Comparison of ENCODE assay signal across 24 mouse cellular contexts in genomic region chr2:137827814-137828374, GRCm38 (mm10).
DNase-seq lines count a peak whose midpoint lies in the region; ATAC-seq lines count a peak whose summit lies in the region.
"Had no signal": no experiment of that assay in that cellular context is flagged by ENCODE, and none has a peak within 500 bp of the region (broad histone marks: within the 10 kb centered on the region; RNA-seq: fewer than 3 reads in every experiment).

No protein-coding gene starts in this region.

- no peak overlapping the region for H3K4me2 ChIP-seq in embryonic facial prominence, embryonic 13.5 days
- H3K4me2 ChIP-seq in heart, embryonic 15.5 days = 0 out of 2 replicates have a peak overlapping the region, but pooled peaks have one; percentile 6
- H3K4me2 ChIP-seq: hindbrain, embryonic 14.5 days; limb, embryonic 12.5 days; liver, embryonic 11.5 days; stomach, embryonic 15.5 days had no signal

- intact Hi-C loops in heart, postnatal 36 days (cut with DNase I) = no loop called here

- H3K27me3 ChIP-seq in embryonic facial prominence, embryonic 13.5 days = no peaks in the 10 kb centered on the region
- H3K27me3 ChIP-seq in embryonic facial prominence, embryonic 10.5 days (replicated peaks; ENCODE audit: low read depth, poor library complexity, severe bottlenecking) = no peaks in the 10 kb centered on the region
- no peaks in the 10 kb centered on the region for H3K27me3 ChIP-seq in heart, embryonic 15.5 days
- H3K27me3 ChIP-seq: limb, embryonic 12.5 days; stomach, embryonic 15.5 days had no signal

- 0 out of 2 replicates have a peak, but pooled peaks have one; percentile 48 for ATAC-seq in embryonic facial prominence, embryonic 13.5 days (ENCODE audit: insufficient number of reproducible peaks, insufficient read depth, low FRiP score, low TSS enrichment, low read depth)
- no peak for ATAC-seq in heart, embryonic 15.5 days (replicated peaks; ENCODE audit: insufficient number of reproducible peaks, insufficient read depth, low FRiP score, low read depth)
- ATAC-seq in common myeloid progenitor, adult 5-6 weeks (replicated peaks; ENCODE audit: low read depth, poor library complexity, severe bottlenecking) = peak; percentile 73
- peak; percentile 49 to 69; a peak in 3 of 4 replicates for ATAC-seq in hematopoietic stem cell, adult 5-6 weeks (replicated peaks in 1 of 2; ENCODE audit: insufficient read depth in 1 of 2, low FRiP score in 2 of 2, low TSS enrichment in 1 of 2, low read depth in 1 of 2, poor library complexity in 2 of 2, severe bottlenecking in 2 of 2)
- ATAC-seq: forebrain, postnatal 0 days; inflammation-experienced regulatory T-cells, adult 6 months; liver, postnatal 0 days had no signal

- DNase-seq in embryonic facial prominence, embryonic 10.5 days (ENCODE audit: low spot score) = no peak
- DNase-seq in heart, postnatal 36 days = no peak
- no peak for DNase-seq in lung, postnatal 14 days
- DNase-seq in kidney, adult 18-20 months = no peak
- DNase-seq: adrenal gland, postnatal 14 days; cerebellum, adult 9-10 months; forebrain, postnatal 0 days; gastrocnemius, postnatal 14 days; kidney, postnatal 25 days; layer of hippocampus, postnatal 36 days; liver, postnatal 0 days; midbrain, embryonic 14.5 days; right cerebral cortex, postnatal 25 days; thymus, adult 18-20 months; thymus, postnatal 36 days had no signal

- peaks cover 8% of the 10 kb centered on the region for H3K4me1 ChIP-seq in embryonic facial prominence, embryonic 13.5 days
- peaks cover 6% of the 10 kb centered on the region for H3K4me1 ChIP-seq in embryonic facial prominence, embryonic 10.5 days
- peaks cover 7% of the 10 kb centered on the region for H3K4me1 ChIP-seq in heart, embryonic 15.5 days (replicated peaks)
- H3K4me1 ChIP-seq: limb, embryonic 12.5 days; stomach, embryonic 15.5 days had no signal

- no peaks in the 10 kb centered on the region for H3K36me3 ChIP-seq in embryonic facial prominence, embryonic 13.5 days
- no peaks in the 10 kb centered on the region for H3K36me3 ChIP-seq in embryonic facial prominence, embryonic 10.5 days (replicated peaks)
- no peaks in the 10 kb centered on the region for H3K36me3 ChIP-seq in heart, embryonic 15.5 days
- H3K36me3 ChIP-seq: limb, embryonic 12.5 days; stomach, embryonic 15.5 days had no signal

- H3K4me3 ChIP-seq in embryonic facial prominence, embryonic 13.5 days = no peak overlapping the region
- H3K4me3 ChIP-seq in embryonic facial prominence, embryonic 10.5 days = no peak overlapping the region
- H3K4me3 ChIP-seq in heart, embryonic 15.5 days = no peak overlapping the region
- H3K4me3 ChIP-seq: limb, embryonic 12.5 days; stomach, embryonic 15.5 days had no signal

- no peak overlapping the region for H3K9ac ChIP-seq in embryonic facial prominence, embryonic 13.5 days
- no peak overlapping the region for H3K9ac ChIP-seq in heart, embryonic 15.5 days
- H3K9ac ChIP-seq: forebrain, postnatal 0 days; hindbrain, embryonic 14.5 days; limb, embryonic 12.5 days; liver, postnatal 0 days; stomach, embryonic 15.5 days had no signal

- WGBS in embryonic facial prominence, embryonic 13.5 days = 58% methylated on average over 8 of the region's 8 CpGs
- 73% methylated on average over 8 of the region's 8 CpGs for WGBS in embryonic facial prominence, embryonic 10.5 days
- WGBS in heart, embryonic 15.5 days = 30% methylated on average over 8 of the region's 8 CpGs

- no peaks in the 10 kb centered on the region for H3K9me3 ChIP-seq in embryonic facial prominence, embryonic 13.5 days
- H3K9me3 ChIP-seq in embryonic facial prominence, embryonic 10.5 days = no peaks in the 10 kb centered on the region
- no peaks in the 10 kb centered on the region for H3K9me3 ChIP-seq in heart, embryonic 15.5 days (replicated peaks)
- H3K9me3 ChIP-seq: limb, embryonic 12.5 days; stomach, embryonic 15.5 days had no signal

- H3K27ac ChIP-seq in embryonic facial prominence, embryonic 13.5 days = no peak overlapping the region
- no peak overlapping the region for H3K27ac ChIP-seq in embryonic facial prominence, embryonic 10.5 days (replicated peaks)
- H3K27ac ChIP-seq in heart, embryonic 15.5 days = no peak overlapping the region
- H3K27ac ChIP-seq: hindbrain, embryonic 14.5 days; limb, embryonic 12.5 days; stomach, embryonic 15.5 days had no signal
